Mouse (Mus musculus): Measurements from ENCODE around the gene Olfr1095.

Olfr1095 gene

DNA sequence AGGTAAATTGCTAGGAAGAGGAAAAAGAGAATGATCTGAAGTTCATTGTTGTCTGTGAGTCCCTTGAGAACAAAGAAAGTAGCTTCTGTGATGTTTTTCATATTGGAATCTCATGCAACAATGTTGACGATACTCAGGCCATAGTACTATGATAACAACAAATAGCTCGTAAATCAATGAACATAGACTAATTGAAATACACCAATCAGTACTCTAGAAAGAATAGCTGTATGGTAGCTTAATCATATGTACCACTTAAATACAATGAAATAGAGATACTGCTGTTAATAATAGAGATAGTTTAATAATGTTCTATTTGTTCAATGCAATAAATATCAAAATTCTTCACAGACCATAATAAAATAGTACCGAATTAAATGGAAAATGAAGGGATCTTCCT is at the start of gene Olfr1095:
Gene Olfr1095, minus strand, starts transcription at position 101 of the 400 bp plus-strand sequence.
- DNase-seq (ENCODE audit: extremely low spot score, low spot score), result no peak

DNA sequence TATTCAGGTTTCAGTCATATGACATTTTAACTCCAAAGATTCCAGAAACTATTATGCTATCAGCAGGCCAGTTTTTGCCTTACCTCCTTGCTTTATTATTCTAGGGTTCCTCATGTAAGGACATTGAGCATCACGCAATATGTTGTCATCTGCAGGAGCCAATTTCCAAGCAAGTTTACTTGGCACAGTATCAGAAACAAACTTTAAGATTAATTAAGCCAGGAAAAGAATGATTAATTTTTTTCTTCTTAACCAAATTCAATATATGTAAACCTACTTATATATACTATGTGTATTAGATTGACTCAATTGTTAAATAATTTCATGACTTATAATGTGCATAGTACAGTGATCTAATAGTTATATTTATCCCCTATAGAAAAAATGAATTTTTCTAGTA is 40.6 kb upstream of the Olfr1095 start, which contains the start of gene Olfr1097:
Gene Olfr1097, minus strand, starts transcription at position 101 of the 400 bp plus-strand sequence.
- no peak for DNase-seq (ENCODE audit: extremely low spot score, low spot score)

DNA sequence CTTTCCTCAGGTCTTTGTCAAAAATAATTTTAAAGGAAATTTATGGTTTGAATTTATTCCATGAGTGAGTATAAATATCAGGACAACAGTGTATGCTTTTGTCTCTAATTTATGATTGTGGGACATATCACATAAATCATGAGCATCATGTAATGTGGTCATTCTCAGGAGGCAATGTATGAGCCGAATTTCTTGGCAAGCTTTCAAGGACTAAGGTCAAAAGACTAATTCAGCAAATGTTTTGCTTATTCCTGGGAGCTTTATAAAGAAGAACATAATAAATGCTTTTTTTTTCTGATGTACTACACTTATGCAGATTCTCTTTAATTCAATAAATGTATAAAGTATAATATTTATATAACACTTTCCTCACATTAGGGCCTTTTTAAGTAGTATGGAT is 23.2 kb upstream of the Olfr1095 start, which contains the start of gene Gm13723:
Gene Gm13723, minus strand, starts transcription at position 101 of the 400 bp plus-strand sequence.
- no peak for DNase-seq (ENCODE audit: extremely low spot score, low spot score)

DNA sequence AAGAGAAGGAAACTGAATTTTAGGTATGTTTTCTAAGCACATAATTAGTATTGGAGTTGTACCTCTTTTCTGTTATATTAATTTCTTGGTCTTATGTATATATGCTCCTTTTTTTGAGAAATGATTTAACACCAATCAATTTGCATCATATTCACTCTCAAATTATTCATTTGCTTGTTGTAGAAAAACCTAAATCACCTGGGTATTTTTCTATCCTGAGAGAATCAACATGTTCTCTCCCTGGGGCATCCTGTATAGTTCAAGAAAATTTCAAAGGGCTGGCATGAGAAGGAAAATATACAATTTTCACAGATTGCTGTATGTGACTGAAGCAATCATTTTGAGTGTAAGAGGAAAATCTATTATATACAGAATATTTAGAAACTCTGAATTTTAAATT is 27.1 kb downstream of the Olfr1095 start, which contains the start of gene Olfr1094:
Gene Olfr1094, plus strand, starts transcription at position 301 of the 400 bp plus-strand sequence.
- no peak for DNase-seq (ENCODE audit: extremely low spot score, low spot score)

DNA sequence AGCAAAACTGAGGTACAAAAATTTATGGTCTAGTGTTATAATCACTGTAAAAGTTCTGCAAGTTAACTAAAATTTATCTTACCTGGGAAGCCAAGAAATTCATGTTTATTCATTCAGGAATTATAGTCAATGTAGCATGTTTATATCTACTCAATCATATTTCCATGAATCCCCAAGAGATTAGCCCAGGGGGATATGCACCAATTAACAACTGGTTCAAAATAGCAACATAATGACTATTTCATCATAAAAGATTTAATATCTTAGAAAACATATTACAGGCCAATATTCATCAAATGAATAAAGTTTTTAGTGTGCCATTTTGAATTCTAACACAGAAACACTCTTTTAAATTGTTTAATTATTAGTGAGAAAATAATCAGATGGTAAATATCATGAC is 41.6 kb downstream of the Olfr1095 start, which contains the start of gene Olfr141:
Gene Olfr141, minus strand, starts transcription at position 101 of the 400 bp plus-strand sequence.
- DNase-seq (ENCODE audit: extremely low spot score, low spot score), result no peak
